Mouse (Mus musculus) MEL (cell line): Measurements from ENCODE around the gene Mis18a. TPM values are rescaled to one million over a fixed set of nuclear protein-coding genes. Genes with fewer than 3 reads are reported as not detected.

Source experiments
- DNase-seq: peaks from one replicate; pipeline ENCODE4 v3.0.0; 2011; ENCODE audit warnings: low read depth, low spot score
- H3K27ac ChIP-seq: 2 replicates; pipeline ENCODE4 v1.5.1; 2012; ENCODE audit warnings: low read depth, mild to moderate bottlenecking, control low read depth, low read length, moderate library complexity; ENCODE audit not compliant: control insufficient read depth
- H3K27me3 ChIP-seq, 2 experiments: fragments of 150-350 bp in 1 of 2; sonication (generic) in 1 of 2; 2 replicates each; pipeline ENCODE4 v1.6.1; 2012; ENCODE audit warnings: low read length in 2 of 2, mild to moderate bottlenecking in 2 of 2, improper control_type of control experiment in 1 of 2, moderate library complexity in 1 of 2; ENCODE audit not compliant: insufficient read depth in 2 of 2, control insufficient read depth in 1 of 2
- H3K36me3 ChIP-seq, 2 experiments: 2 replicates each; pipeline ENCODE4 v1.6.1; 2012 to 2014; ENCODE audit warnings: low read length in 2 of 2, improper control_type of control experiment in 1 of 2, inconsistent platforms in 1 of 2, mild to moderate bottlenecking in 1 of 2; ENCODE audit not compliant: insufficient read depth in 2 of 2, control insufficient read depth in 1 of 2
- H3K4me1 ChIP-seq, 2 experiments: fragments of 150-350 bp in 1 of 2; sonication (generic) in 1 of 2; 2 replicates each; pipeline ENCODE4 v1.6.1; 2012; ENCODE audit warnings: low read length in 2 of 2, improper control_type of control experiment in 1 of 2, mild to moderate bottlenecking in 1 of 2; ENCODE audit not compliant: insufficient read depth in 2 of 2, control insufficient read depth in 1 of 2
- H3K4me3 ChIP-seq, 2 experiments: fragments of 150-350 bp in 1 of 2; sonication (generic) in 1 of 2; 2 replicates each; pipeline ENCODE4 v1.5.1; 2012; ENCODE audit warnings: low read depth in 2 of 2, low read length in 2 of 2, mild to moderate bottlenecking in 2 of 2, moderate library complexity in 2 of 2, control low read depth in 1 of 2, improper control_type of control experiment in 1 of 2; ENCODE audit not compliant: control insufficient read depth in 1 of 2, insufficient read depth in 1 of 2
- H3K79me2 ChIP-seq: 2 replicates; pipeline ENCODE4 v1.6.1; 2012; ENCODE audit warnings: mild to moderate bottlenecking, low read length, moderate library complexity; ENCODE audit not compliant: control insufficient read depth, poor library complexity, insufficient read depth
- H3K9ac ChIP-seq: 2 replicates; pipeline ENCODE4 v1.6.1; 2012; ENCODE audit warnings: low read depth, mild to moderate bottlenecking, control low read depth, low read length, moderate library complexity; ENCODE audit not compliant: control insufficient read depth, poor library complexity, severe bottlenecking
- H3K9me3 ChIP-seq: fragments of 150-350 bp; sonication (generic); replicated peaks from 2 replicates; pipeline ENCODE4 v1.6.1; 2012; ENCODE audit warnings: mild to moderate bottlenecking, low read length, improper control_type of control experiment, moderate library complexity; ENCODE audit not compliant: insufficient read depth
- BHLHE40 ChIP-seq: IDR thresholded peaks from 2 replicates; pipeline ENCODE4 v1.6.1; 2012; ENCODE audit warnings: low read depth, mild to moderate bottlenecking, inconsistent platforms, low read length, improper control_type of control experiment, borderline replicate concordance
- CTCF ChIP-seq, 3 experiments: IDR thresholded peaks in 2 of 3; conservative IDR thresholded peaks in 1 of 3; 2 replicates each; pipeline ENCODE4 v1.5.1; 2011 to 2012; ENCODE audit warnings: low read length in 3 of 3, low read depth in 2 of 3, mild to moderate bottlenecking in 2 of 3, improper control_type of control experiment in 1 of 3, inconsistent platforms in 1 of 3, mixed read lengths in 1 of 3, moderate library complexity in 1 of 3; ENCODE audit not compliant: control insufficient read depth in 1 of 3, insufficient read depth in 1 of 3, poor library complexity in 1 of 3, severe bottlenecking in 1 of 3
- ELF1 ChIP-seq: IDR thresholded peaks from 2 replicates; pipeline ENCODE4 v1.6.1; 2014; ENCODE audit warnings: low read depth, mild to moderate bottlenecking, inconsistent platforms, low read length, improper control_type of control experiment, moderate library complexity
- ETS1 ChIP-seq: IDR thresholded peaks from 2 replicates; pipeline ENCODE4 v1.6.1; 2012; ENCODE audit warnings: low read depth, mild to moderate bottlenecking, inconsistent platforms, low read length, improper control_type of control experiment, moderate library complexity
- GABPA ChIP-seq: IDR thresholded peaks from 2 replicates; pipeline ENCODE4 v1.6.1; 2012; ENCODE audit warnings: low read depth, mild to moderate bottlenecking, inconsistent platforms, low read length, improper control_type of control experiment, moderate library complexity
- GATA1 ChIP-seq: IDR thresholded peaks from 2 replicates; pipeline ENCODE4 v1.6.1; 2011; ENCODE audit warnings: low read depth, low read length, improper control_type of control experiment
- HCFC1 ChIP-seq: IDR thresholded peaks from 2 replicates; pipeline ENCODE4 v1.6.1; 2012; ENCODE audit warnings: low read depth, mild to moderate bottlenecking, inconsistent platforms, low read length, improper control_type of control experiment, moderate library complexity
- KAT2A ChIP-seq: conservative IDR thresholded peaks from 2 replicates; pipeline ENCODE4 v1.6.1; 2012; ENCODE audit warnings: low read depth, low read length, improper control_type of control experiment, inconsistent platforms
- MAZ ChIP-seq: IDR thresholded peaks from 2 replicates; pipeline ENCODE4 v1.6.1; 2012; ENCODE audit warnings: low read depth, mild to moderate bottlenecking, inconsistent platforms, low read length, improper control_type of control experiment
- MEF2A ChIP-seq: IDR thresholded peaks from 2 replicates; pipeline ENCODE4 v1.6.1; 2014; ENCODE audit warnings: low read depth, mild to moderate bottlenecking, inconsistent platforms, low read length, improper control_type of control experiment; ENCODE audit not compliant: poor library complexity, insufficient replicate concordance, severe bottlenecking; ENCODE audit errors: extremely low read depth
- MXI1 ChIP-seq: IDR thresholded peaks from 2 replicates; pipeline ENCODE4 v1.6.1; 2011; ENCODE audit warnings: mild to moderate bottlenecking, low read depth, low read length, improper control_type of control experiment
- MYB ChIP-seq: IDR thresholded peaks from 2 replicates; pipeline ENCODE4 v1.6.1; 2011; ENCODE audit warnings: mild to moderate bottlenecking, low read depth, low read length, improper control_type of control experiment
- MYC ChIP-seq: IDR thresholded peaks from 2 replicates; pipeline ENCODE4 v1.6.1; 2011; ENCODE audit warnings: low read depth, mild to moderate bottlenecking, low read length, improper control_type of control experiment, moderate library complexity
- POLR2A ChIP-seq, 2 experiments: IDR thresholded peaks; 2 replicates each; pipeline ENCODE4 v1.6.1; 2011 to 2012; ENCODE audit warnings: low read length in 2 of 2, mild to moderate bottlenecking in 2 of 2, control low read depth in 1 of 2, improper control_type of control experiment in 1 of 2, low read depth in 1 of 2, moderate library complexity in 1 of 2; ENCODE audit not compliant: control insufficient read depth in 1 of 2, insufficient read depth in 1 of 2, poor library complexity in 1 of 2
- RCOR1 ChIP-seq: IDR thresholded peaks from 2 replicates; pipeline ENCODE4 v1.6.1; 2012; ENCODE audit warnings: low read depth, mild to moderate bottlenecking, inconsistent platforms, low read length, improper control_type of control experiment
- SIN3A ChIP-seq: IDR thresholded peaks from 2 replicates; pipeline ENCODE4 v1.6.1; 2012; ENCODE audit warnings: low read length, improper control_type of control experiment, inconsistent platforms
- SMC3 ChIP-seq: IDR thresholded peaks from 2 replicates; pipeline ENCODE4 v1.6.1; 2011; ENCODE audit warnings: low read depth, low read length, improper control_type of control experiment
- TCF12 ChIP-seq: IDR thresholded peaks from 2 replicates; pipeline ENCODE4 v1.6.1; 2014; ENCODE audit warnings: low read depth, mild to moderate bottlenecking, inconsistent platforms, low read length, improper control_type of control experiment, moderate library complexity
- UBTF ChIP-seq: IDR thresholded peaks from 2 replicates; pipeline ENCODE4 v1.6.1; 2012; ENCODE audit warnings: low read depth, mild to moderate bottlenecking, inconsistent platforms, low read length, improper control_type of control experiment, moderate library complexity, borderline replicate concordance; ENCODE audit not compliant: insufficient read depth
- USF1 ChIP-seq: IDR thresholded peaks from 2 replicates; pipeline ENCODE4 v1.6.1; 2014; ENCODE audit warnings: low read depth, mild to moderate bottlenecking, inconsistent platforms, low read length, improper control_type of control experiment, moderate library complexity
- ZMIZ1 ChIP-seq: IDR thresholded peaks from 2 replicates; pipeline ENCODE4 v1.6.1; 2012; ENCODE audit warnings: low read depth, mild to moderate bottlenecking, inconsistent platforms, low read length, improper control_type of control experiment, moderate library complexity
- polyA plus RNA-seq, 2 experiments: library from polyadenylated mRNA; stranded (reverse) in 1 of 2; unstranded in 1 of 2; fragments of >175 nt in 1 of 2; fragments of >200 nt in 1 of 2; gene quantifications; 2 replicates each; pipeline versions ENCODE4 v1.2.1 to v1.2.4; 2012; ENCODE audit warnings: low replicate concordance in 2 of 2, low read depth in 1 of 2; ENCODE audit not compliant: insufficient read length in 2 of 2, insufficient read depth in 1 of 2, missing spikeins in 1 of 2
- total RNA-seq: library from RNA; depleted of rRNA; stranded (reverse); fragments of 300-350 nt; gene quantifications from 2 replicates; pipeline ENCODE4 v1.2.3, GENCODE M21; 2012

Mis18a gene
- total and polyA plus RNA-seq, 3 experiments, result 43.8 to 48.3 TPM; not detected in 1

GRCm38 (mm10) chr16:90724051-90724450 is 3.2 kb downstream of the Mis18a start:
- peaks cover 2 to 6% of the 10 kb centered on the region in 2 experiments for H3K36me3 ChIP-seq
- H3K27ac ChIP-seq, result no peak overlapping the region
- no peak for DNase-seq
- H3K27me3 ChIP-seq, result peaks cover 0 to under 1% of the 10 kb centered on the region in 2 experiments; a peak in 1 of 4 replicates
- no peak overlapping the region for H3K4me3 ChIP-seq
- H3K9ac ChIP-seq, result no peak overlapping the region
- peaks cover 0 to 3% of the 10 kb centered on the region in 2 experiments; a peak in 2 of 4 replicates for H3K4me1 ChIP-seq
- H3K79me2 ChIP-seq, result peaks cover 11% of the 10 kb centered on the region
- no peaks in the 10 kb centered on the region for H3K9me3 ChIP-seq
- TF ChIP-seq TCF12 (no peak), ETS1 (no peak), POLR2A (IDR thresholded peaks at IDR 0.05; ENCODE audit: control insufficient read depth in 1 of 2, insufficient read depth in 1 of 2, low read depth in 1 of 2, low read length in 2 of 2, poor library complexity in 1 of 2) (no peak), SIN3A (no peak), SMC3 (no peak), GABPA (no peak), MXI1 (no peak), MYB (no peak), ZMIZ1 (no peak), USF1 (no peak), GATA1 (no peak), MEF2A (no peak), MAZ (no peak), CTCF (IDR thresholded peaks at IDR 0.05 in 2 of 3, conservative IDR thresholded peaks at IDR 0.05 in 1 of 3; ENCODE audit: control insufficient read depth in 1 of 3, insufficient read depth in 1 of 3, low read depth in 2 of 3, low read length in 3 of 3, poor library complexity in 1 of 3, severe bottlenecking in 1 of 3) (no peak), RCOR1 (no peak)

GRCm38 (mm10) chr16:90710313-90710712 is 16.9 kb downstream of the Mis18a start:
- no peak for DNase-seq
- no peak overlapping the region for H3K9ac ChIP-seq
- H3K27me3 ChIP-seq, result no peaks in the 10 kb centered on the region
- H3K9me3 ChIP-seq, result no peaks in the 10 kb centered on the region
- TF ChIP-seq ZMIZ1 (no peak), MAZ (no peak), TCF12 (no peak), GABPA (no peak), POLR2A (IDR thresholded peaks at IDR 0.05; ENCODE audit: control insufficient read depth in 1 of 2, insufficient read depth in 1 of 2, low read depth in 1 of 2, low read length in 2 of 2, poor library complexity in 1 of 2) (no peak), HCFC1 (no peak), BHLHE40 (no peak), KAT2A (no peak), MYC (no peak), UBTF (no peak), SMC3 (no peak), ELF1 (no peak)
- H3K36me3 ChIP-seq, result no peaks in the 10 kb centered on the region
- H3K4me3 ChIP-seq, result no peak overlapping the region
- no peak overlapping the region for H3K27ac ChIP-seq
- H3K4me1 ChIP-seq, result peaks cover 0 to 3% of the 10 kb centered on the region in 2 experiments; a peak in 1 of 4 replicates
- H3K79me2 ChIP-seq, result no peaks in the 10 kb centered on the region
